Mouse (Mus musculus): ENCODE data around the gene Casp7.
"Not testable (repeated sequence)": the region's sequence is repeated elsewhere in the genome, so short reads cannot be mapped to it uniquely, and the experiment has no call there.

Casp7 gene

DNA sequence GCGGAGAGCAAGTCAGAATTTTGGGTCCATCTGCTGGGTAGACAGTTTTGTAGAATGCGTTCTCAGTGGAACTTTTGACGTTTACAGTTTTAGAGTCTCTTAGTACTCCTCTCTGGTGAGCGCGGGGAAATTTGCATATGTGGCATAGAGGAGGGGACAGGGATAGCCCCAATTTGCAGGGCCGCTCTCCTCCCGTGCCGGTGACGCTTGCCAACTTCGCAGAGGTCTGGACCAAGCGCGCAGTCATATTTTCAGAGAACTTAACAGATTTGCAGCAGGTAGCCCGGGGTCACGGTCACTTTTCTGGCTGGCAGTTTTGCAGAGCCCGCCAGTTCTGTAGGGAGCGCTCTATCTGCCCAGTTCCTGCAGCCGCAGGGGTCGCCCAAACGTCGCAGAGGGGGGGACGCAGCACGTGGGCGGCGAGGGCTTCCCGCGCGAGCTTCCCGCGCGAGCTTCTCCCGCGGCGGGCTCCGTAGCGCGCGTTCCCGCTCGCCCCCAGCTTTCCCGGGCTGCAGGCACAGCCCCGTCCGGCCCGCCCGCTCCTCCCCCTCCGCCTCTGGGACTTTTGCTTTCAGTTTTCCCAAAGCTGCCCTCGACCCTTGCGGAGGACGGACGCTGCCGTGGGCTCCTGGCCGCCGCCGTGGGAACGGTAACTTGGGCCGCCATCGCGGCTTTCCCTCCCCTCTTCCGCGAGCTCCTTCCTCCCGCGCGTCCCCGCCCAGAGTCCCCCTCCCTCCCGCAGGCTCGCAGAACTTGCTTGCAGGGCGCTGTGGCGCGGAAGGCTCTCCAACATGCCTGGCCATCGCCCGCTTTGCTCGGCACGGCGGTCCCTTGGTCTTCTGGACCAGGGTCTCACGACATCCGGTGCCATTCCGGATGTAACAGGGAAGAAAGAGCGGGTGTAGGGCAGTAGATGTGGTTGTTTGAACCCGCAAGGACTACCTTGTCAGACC lies at the start of gene Casp7:
Casp7 (plus strand) TSS at position 461 of the 953 bp plus-strand sequence.
- DNase-seq (ENCODE audit: low read depth), result peak; percentile 33

- no peak for DNase-seq (ENCODE audit: low read depth)
These were observed 47.6 kb upstream of the Casp7 start for GRCm38 (mm10) chr19:56349295-56349694.

DNA sequence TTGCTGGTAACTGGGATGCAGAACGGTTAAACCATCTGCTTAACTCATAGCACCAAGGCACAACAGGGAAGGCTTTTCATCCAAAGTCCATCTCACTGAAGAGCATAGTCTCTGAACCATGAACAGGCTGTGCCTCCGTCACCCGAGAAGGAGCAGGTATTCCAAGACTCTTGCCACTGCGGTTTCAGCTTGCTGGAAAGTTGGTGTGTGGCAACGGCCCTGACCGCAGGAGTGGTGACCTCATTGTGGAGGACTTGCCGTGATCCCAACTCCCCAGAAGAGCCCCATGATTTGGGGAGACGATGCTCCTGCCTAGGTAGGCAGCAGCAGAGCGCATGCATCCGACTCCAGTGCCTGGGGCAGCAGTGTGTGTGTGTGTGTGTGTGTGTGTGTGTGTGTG lies 43.2 kb upstream of the Casp7 start:
- no peak for DNase-seq (ENCODE audit: low read depth)

DNA sequence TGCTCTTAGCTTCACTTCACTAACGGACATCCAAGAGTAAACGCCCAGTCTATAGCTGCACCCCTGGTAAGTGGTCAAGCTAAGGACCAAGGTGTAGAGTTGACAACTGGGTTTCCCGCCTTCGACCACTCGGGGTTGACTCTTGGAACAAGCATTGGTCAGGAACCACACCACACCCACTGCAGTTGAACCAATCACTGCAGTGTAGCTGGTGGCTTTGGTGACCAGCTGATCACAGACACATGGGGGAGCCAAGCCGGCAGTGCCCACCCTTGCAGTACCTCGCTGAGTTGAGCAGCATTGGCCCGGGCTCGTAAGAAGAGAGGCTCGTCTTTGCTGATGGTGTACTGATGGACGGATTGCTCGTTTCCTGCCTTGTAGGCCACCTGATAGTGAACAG lies 41.7 kb upstream of the Casp7 start:
- no peak for DNase-seq (ENCODE audit: low read depth)

GRCm38 (mm10) chr19:56356480-56357373 lies 40.2 kb upstream of the Casp7 start:
- DNase-seq (ENCODE audit: low read depth), result peak; percentile 51

- DNase-seq (ENCODE audit: low read depth), result not testable (repeated sequence)
These were observed 39.6 kb upstream of the Casp7 start for GRCm38 (mm10) chr19:56357374-56357708.

GRCm38 (mm10) chr19:56358890-56359289 lies 38.0 kb upstream of the Casp7 start:
- DNase-seq (ENCODE audit: low read depth), result no peak

GRCm38 (mm10) chr19:56363721-56364460 lies 33.0 kb upstream of the Casp7 start:
- DNase-seq (ENCODE audit: low read depth), result no peak

- no peak for DNase-seq (ENCODE audit: low read depth)
These were observed 32.4 kb upstream of the Casp7 start for GRCm38 (mm10) chr19:56364563-56364962.

DNA sequence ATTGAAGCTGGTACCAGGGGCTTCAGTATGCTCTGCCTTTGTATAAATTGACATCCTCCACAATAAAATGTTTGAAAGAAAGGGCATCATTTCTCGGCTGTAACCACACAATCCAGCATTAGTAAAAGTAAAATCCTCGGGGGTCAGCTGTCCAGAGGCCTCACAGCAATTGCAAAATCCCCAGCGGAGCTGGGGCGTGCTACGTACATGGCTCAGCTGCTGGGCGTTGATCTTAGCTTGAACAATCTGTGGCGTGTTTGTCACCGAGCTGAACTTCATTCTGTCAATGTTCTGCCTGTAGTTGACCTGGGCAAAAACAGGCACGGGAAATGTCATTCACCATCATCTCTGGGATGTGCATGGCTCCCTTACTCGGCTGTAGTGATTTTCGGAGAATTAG lies 30.8 kb upstream of the Casp7 start:
- no peak for DNase-seq (ENCODE audit: low read depth)

DNA sequence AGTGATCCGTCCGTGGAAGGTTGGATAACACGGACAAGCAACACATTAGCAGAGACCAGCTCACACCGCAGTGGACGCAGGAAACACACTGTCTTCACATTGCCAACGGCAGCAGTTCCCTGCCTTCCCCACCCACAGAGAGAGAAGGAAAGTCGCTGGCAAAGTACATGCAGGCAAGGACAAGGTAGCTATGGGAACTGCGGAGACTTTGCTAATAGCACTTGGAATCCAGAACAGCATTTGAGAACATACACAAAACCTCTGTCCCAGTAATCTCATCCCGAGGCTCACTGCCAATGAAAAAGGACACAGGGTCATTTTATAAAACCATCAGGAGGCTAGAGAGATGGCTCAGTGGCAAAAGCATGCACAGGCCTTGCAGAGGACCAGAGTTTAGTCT lies 30.3 kb upstream of the Casp7 start:
- DNase-seq (ENCODE audit: low read depth), result no peak

DNA sequence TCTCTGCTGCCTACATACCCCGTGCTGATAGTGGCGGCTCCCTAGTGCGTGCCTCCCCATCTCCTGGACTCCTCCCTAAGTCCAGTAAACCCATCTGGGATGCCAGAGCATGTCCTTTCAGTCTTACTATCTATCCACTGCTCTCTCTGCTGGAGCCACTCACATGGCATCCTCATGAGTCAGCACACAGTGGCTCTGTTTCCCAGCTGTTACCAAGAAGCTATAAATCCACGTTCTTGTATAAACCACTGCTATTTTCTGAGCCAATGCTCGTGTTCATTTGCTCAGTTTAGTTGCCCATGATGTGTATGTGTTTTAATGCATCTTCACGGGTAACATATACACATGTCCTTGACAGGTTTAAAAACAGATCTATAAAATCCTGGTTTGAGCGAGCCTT lies 29.2 kb upstream of the Casp7 start:
- no peak for DNase-seq (ENCODE audit: low read depth)

GRCm38 (mm10) chr19:56368912-56369311 lies 28.0 kb upstream of the Casp7 start:
- DNase-seq (ENCODE audit: low read depth), result no peak

- DNase-seq (ENCODE audit: low read depth), result no peak
These were observed 26.4 kb upstream of the Casp7 start for GRCm38 (mm10) chr19:56370389-56371150.

DNA sequence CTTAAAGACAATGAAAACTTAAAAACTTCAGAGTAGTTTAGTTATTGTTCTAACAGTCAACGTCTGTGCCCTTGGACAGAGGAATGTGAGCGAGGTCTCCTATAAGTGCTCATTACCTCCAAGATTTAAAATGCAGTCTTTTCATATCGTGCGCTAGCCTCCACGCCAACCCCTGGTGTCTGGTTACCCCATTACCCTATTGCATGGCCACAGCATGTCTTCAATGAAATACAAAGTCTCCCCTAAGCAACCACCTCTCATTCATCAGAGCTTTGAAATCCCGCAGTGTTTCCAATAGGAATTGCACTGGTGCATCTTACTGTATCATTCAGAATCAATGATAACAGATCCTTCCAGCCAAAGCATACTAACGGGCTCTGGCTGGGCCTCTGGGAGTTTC lies 24.7 kb upstream of the Casp7 start:
- no peak for DNase-seq (ENCODE audit: low read depth)

- DNase-seq (ENCODE audit: low read depth), result no peak
These were observed 23.7 kb upstream of the Casp7 start for GRCm38 (mm10) chr19:56373246-56373645.

GRCm38 (mm10) chr19:56374011-56374410 lies 22.9 kb upstream of the Casp7 start:
- no peak for DNase-seq (ENCODE audit: low read depth)

DNA sequence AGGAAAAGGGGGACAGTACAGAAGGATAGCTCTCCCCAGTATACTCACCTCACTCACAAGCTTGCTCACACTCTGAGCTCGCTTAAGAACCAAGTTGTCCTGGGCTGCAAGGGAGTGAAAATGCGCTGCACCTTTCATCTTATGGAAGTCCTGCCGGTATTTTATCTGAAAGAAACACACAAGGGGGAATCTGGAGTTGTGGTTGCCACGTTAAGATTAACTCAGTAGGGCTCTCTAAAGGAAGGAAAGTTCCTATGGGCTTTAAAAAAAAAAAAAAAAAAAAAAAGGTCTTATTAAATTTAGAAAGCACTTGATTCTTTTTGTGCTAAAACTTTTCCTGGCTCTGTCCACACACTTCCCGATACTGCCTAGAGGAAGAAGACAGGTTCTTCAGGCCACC lies 18.9 kb upstream of the Casp7 start:
- no peak for DNase-seq (ENCODE audit: low read depth)

DNA sequence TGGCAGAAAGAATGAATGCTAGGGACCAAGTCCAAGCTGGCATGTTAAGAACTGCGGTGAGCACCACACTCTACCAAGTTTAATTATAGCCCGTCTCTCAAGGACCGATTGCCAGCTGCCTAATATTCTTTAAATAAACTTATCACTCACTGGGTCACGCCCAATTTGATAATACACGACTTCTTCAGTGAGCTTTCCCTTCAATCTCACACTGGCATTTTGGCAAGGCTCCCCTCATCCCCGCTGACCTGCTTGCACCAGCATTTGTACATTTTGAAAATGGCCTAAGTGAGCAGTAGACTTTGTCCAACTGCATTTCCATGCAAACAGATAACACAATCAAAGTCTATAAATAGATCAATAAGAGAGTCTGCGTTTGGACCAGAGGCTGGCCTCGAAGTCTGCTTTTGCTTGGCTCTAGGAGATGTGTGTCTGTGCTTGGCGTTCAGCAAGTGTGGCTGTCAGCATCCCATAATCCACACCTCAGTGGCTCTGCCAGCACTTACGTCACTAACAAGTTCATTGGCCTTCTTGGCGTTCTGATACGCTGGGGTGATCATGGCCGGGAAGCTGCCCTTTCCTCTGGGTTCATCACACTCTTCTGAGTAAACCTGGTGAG lies 18.3 kb upstream of the Casp7 start:
- DNase-seq (ENCODE audit: low read depth), result no peak

GRCm38 (mm10) chr19:56380341-56380740 lies 16.6 kb upstream of the Casp7 start:
- no peak for DNase-seq (ENCODE audit: low read depth)

- no peak for DNase-seq (ENCODE audit: low read depth)
These were observed 15.5 kb upstream of the Casp7 start for GRCm38 (mm10) chr19:56381407-56381806.

Data from c-Kit-positive CD71-positive TER-119-negative erythroid progenitor cells, embryonic 14.5 days (primary cell).